Mouse (Mus musculus): ENCODE data around the gene Bptf. TPM values are rescaled to one million over a fixed set of nuclear protein-coding genes. Genes with fewer than 3 reads are reported as not detected.
"Not testable (repeated sequence)": the region's sequence is repeated elsewhere in the genome, so short reads cannot be mapped to it uniquely, and the experiment has no call there.

Gene Bptf
- polyA plus RNA-seq, 2 experiments, result 38.4 to 49.1 TPM

- Histone ChIP-seq H3K4me1 (ENCODE audit: control insufficient read depth, insufficient read depth, low read length) (no peaks in the 10 kb centered on the region), H3K36me3 (ENCODE audit: control insufficient read depth, insufficient read depth, low read length) (peaks cover 20% of the 10 kb centered on the region), H3K27ac (replicated peaks; ENCODE audit: low read depth, low read length) (peak overlapping the region; percentile 73), H3K4me3 (replicated peaks; ENCODE audit: low read length) (peak overlapping the region; percentile 96), H3K9me3 (ENCODE audit: control insufficient read depth, low read length) (no peaks in the 10 kb centered on the region), H3K9ac (ENCODE audit: low read depth, low read length, severe bottlenecking) (peak overlapping the region; percentile 58; the same call in 1 of the 2 replicates), H3K27me3 (ENCODE audit: control insufficient read depth, insufficient read depth, low read length) (no peaks in the 10 kb centered on the region), H3K4me2 (replicated peaks; ENCODE audit: low read depth, low read length, severe bottlenecking) (peak overlapping the region; percentile 69)
- WGBS, result 82% methylated on average over 9 of the region's 9 CpGs
- TF ChIP-seq POLR2A (IDR thresholded peaks at IDR 0.05; ENCODE audit: borderline replicate concordance, extremely low read depth, insufficient read depth, insufficient read length), result no peak
- ATAC-seq (ENCODE audit: low FRiP score, low read depth) (no peak), DNase-seq (ENCODE audit: low spot score) (no peak)
These were observed 131.9 kb downstream of the Bptf start for GRCm38 (mm10) chr11:106999949-107000513.

GRCm38 (mm10) chr11:106999151-106999948 is 132.6 kb downstream of the Bptf start, which contains the start of gene Kpna2:
Kpna2 (minus strand) TSS chr11:106999541.
- peak; percentile 94 for ATAC-seq (ENCODE audit: low FRiP score, low read depth)
- Histone ChIP-seq H3K27me3 (ENCODE audit: control insufficient read depth, insufficient read depth, low read length) (no peaks in the 10 kb centered on the region), H3K9me3 (ENCODE audit: control insufficient read depth, low read length) (no peaks in the 10 kb centered on the region), H3K4me1 (ENCODE audit: control insufficient read depth, insufficient read depth, low read length) (no peaks in the 10 kb centered on the region), H3K36me3 (ENCODE audit: control insufficient read depth, insufficient read depth, low read length) (peaks cover 27% of the 10 kb centered on the region), H3K27ac (replicated peaks; ENCODE audit: low read depth, low read length) (peak within 1 kb of the TSS; percentile 83), H3K4me2 (replicated peaks; ENCODE audit: low read depth, low read length, severe bottlenecking) (peak within 1 kb of the TSS; percentile 69), H3K9ac (ENCODE audit: low read depth, low read length, severe bottlenecking) (peak within 1 kb of the TSS; percentile 81), H3K4me3 (replicated peaks; ENCODE audit: low read length) (peak within 1 kb of the TSS; percentile 96)
- TF ChIP-seq POLR2A (IDR thresholded peaks at IDR 0.05; ENCODE audit: borderline replicate concordance, extremely low read depth, insufficient read depth, insufficient read length), result peak; percentile 85; the same call in 1 of the 2 replicates
- DNase-seq (ENCODE audit: low spot score), result peak; percentile 92
- under 1% methylated on average over 51 of the region's 62 CpGs for WGBS

- WGBS, result under 1% methylated on average over 26 of the region's 26 CpGs
- peaks cover 32% of the 10 kb centered on the region for H3K36me3 ChIP-seq (ENCODE audit: control insufficient read depth, insufficient read depth, low read length)
- H3K27ac ChIP-seq (replicated peaks; ENCODE audit: low read depth, low read length), result peak overlapping the region; percentile 83
- H3K4me1 ChIP-seq (ENCODE audit: control insufficient read depth, insufficient read depth, low read length), result no peaks in the 10 kb centered on the region
- no peak for TF ChIP-seq POLR2A (IDR thresholded peaks at IDR 0.05; ENCODE audit: borderline replicate concordance, extremely low read depth, insufficient read depth, insufficient read length)
- DNase-seq (ENCODE audit: low spot score) (peak; percentile 29), ATAC-seq (ENCODE audit: low FRiP score, low read depth) (no peak; the same call in 1 of the 2 replicates)
- H3K4me2 ChIP-seq (replicated peaks; ENCODE audit: low read depth, low read length, severe bottlenecking), result peak overlapping the region; percentile 69
- no peaks in the 10 kb centered on the region for H3K9me3 ChIP-seq (ENCODE audit: control insufficient read depth, low read length)
- H3K4me3 ChIP-seq (replicated peaks; ENCODE audit: low read length), result peak overlapping the region; percentile 96
- no peaks in the 10 kb centered on the region for H3K27me3 ChIP-seq (ENCODE audit: control insufficient read depth, insufficient read depth, low read length)
- peak overlapping the region; percentile 81 for H3K9ac ChIP-seq (ENCODE audit: low read depth, low read length, severe bottlenecking)
These were observed 133.2 kb downstream of the Bptf start for GRCm38 (mm10) chr11:106998651-106999150.

- no peak for TF ChIP-seq POLR2A (IDR thresholded peaks at IDR 0.05; ENCODE audit: borderline replicate concordance, extremely low read depth, insufficient read depth, insufficient read length)
- Histone ChIP-seq H3K4me3 (replicated peaks; ENCODE audit: low read length) (peak overlapping the region; percentile 96), H3K36me3 (ENCODE audit: control insufficient read depth, insufficient read depth, low read length) (peaks cover 33% of the 10 kb centered on the region), H3K4me1 (ENCODE audit: control insufficient read depth, insufficient read depth, low read length) (no peaks in the 10 kb centered on the region), H3K9me3 (ENCODE audit: control insufficient read depth, low read length) (no peaks in the 10 kb centered on the region), H3K9ac (ENCODE audit: low read depth, low read length, severe bottlenecking) (peak overlapping the region; percentile 81), H3K4me2 (replicated peaks; ENCODE audit: low read depth, low read length, severe bottlenecking) (peak overlapping the region; percentile 69), H3K27ac (replicated peaks; ENCODE audit: low read depth, low read length) (no peak overlapping the region), H3K27me3 (ENCODE audit: control insufficient read depth, insufficient read depth, low read length) (no peaks in the 10 kb centered on the region)
- WGBS, result 20% methylated on average over 5 of the region's 5 CpGs
- DNase-seq (ENCODE audit: low spot score), result no peak
- no peak for ATAC-seq (ENCODE audit: low FRiP score, low read depth)
These were observed 134.0 kb downstream of the Bptf start for GRCm38 (mm10) chr11:106997976-106998375.

GRCm38 (mm10) chr11:106996492-106996891 is 135.4 kb downstream of the Bptf start:
- not testable (repeated sequence) for H3K4me3 ChIP-seq (replicated peaks; ENCODE audit: low read length); H3K27ac ChIP-seq (replicated peaks; ENCODE audit: low read depth, low read length); H3K9me3 ChIP-seq (ENCODE audit: control insufficient read depth, low read length); H3K9ac ChIP-seq (ENCODE audit: low read depth, low read length, severe bottlenecking); DNase-seq (ENCODE audit: low spot score); H3K27me3 ChIP-seq (ENCODE audit: control insufficient read depth, insufficient read depth, low read length); H3K4me1 ChIP-seq (ENCODE audit: control insufficient read depth, insufficient read depth, low read length); ATAC-seq (ENCODE audit: low FRiP score, low read depth)
- peaks cover 43% of the 10 kb centered on the region for H3K36me3 ChIP-seq (ENCODE audit: control insufficient read depth, insufficient read depth, low read length)
- 94% methylated on average over 7 of the region's 7 CpGs for WGBS
- H3K4me2 ChIP-seq (replicated peaks; ENCODE audit: low read depth, low read length, severe bottlenecking), result 0 out of 2 replicates have a peak overlapping the region, but pooled peaks have one; percentile 69
